Mouse (Mus musculus): ENCODE measurements around the gene Rad51ap1. TPM values are rescaled to one million over a fixed set of nuclear protein-coding genes. Genes with fewer than 3 reads are reported as not detected.

Gene Rad51ap1
- under 1 TPM; 0.47 to 0.64 TPM for total RNA-seq (2021)
- long read RNA-seq, experiment 1, partial matches to known transcripts = 1 of 1 reads
- long read RNA-seq, experiment 1, other reads (novel, unspliced or antisense) = 0 of 1 reads
- long read RNA-seq, experiment 2 = 0 reads

- peak; percentile 87 to 91 for DNase-seq
- intact Hi-C loops (cut with DNase I) = loop anchor here (5.0 to 10.0 kb wide), 2 partner anchors 92 to 515 kb away; partner anchors contain the start of gene Ndufa9
These were observed at the start of gene Rad51ap1, which contains the start of gene D6Wsu163e for GRCm38 (mm10) chr6:126939487-126940171. Gene Rad51ap1, minus strand, starts transcription at chr6:126939587. Gene D6Wsu163e, plus strand, starts transcription at chr6:126939962.

DNA sequence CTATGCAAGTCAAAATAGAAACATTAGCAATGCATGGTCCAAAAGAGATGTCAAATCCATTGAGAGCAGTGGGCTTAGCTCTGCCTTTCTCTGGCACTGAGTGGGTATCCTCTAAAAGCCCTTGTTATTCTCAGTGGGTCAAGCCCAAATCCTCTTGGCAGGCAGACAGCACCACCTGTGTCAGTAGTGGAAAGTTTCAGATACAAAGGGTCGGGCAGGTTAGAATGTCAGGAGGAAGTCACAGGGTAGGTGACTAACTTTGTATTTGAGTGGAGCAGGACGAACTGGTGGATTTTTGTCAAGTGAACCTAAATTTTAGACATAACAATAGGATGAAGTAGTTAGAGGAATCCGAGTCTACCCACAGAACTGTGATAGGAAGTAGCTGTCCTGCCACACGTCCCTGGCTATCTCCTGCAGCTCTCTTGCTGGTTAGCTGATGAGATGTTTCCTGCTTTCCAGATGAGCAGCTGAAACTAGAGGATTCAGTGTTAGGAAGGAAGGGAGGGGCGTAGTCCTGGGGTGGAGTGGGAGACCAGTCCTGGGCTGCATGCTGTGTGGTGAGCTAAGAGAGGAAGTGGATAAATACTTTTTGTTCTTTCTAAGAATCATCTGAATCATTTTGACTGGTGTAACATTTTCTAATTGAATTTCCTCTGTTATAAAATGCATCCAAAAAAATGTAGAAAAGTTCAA is 42.3 kb upstream of the Rad51ap1 start:
- intact Hi-C loops (cut with DNase I) = no loop called here
- DNase-seq = no peak

DNA sequence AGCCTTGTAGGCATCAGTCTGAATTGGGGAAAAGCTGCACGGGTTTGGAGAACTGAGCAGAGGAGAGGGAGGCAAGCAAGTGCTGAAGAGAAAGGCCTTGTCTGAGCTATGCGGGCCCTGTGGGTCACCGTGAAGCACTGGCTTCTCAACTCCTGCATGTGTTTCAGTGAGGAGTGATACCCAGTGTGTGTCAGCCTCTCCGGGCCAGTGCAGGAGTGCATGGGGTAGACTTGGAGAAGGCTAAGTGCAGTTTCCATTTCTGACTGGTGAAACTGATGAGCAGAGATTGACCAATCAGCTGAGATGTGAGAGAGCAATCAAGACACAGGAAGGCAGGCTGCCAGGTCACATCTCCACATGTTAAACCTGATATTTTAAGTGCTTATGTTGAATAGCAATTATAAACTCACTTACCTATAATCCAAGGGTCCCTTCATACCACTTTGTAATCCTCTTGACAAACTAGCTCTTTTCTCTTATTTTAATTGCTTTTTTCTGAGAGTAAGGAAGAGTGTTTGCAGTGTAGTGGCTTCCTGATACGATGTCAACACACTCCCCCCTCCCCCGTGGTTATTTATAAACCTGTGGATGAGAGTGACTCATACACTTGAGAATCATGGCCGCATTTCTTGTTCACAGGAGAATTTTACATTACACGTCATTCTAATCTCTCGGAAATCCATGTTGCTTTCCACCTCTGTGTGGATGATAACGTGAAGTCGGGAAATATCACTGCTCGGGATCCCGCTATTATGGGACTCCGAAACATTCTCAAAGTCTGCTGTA is 27.0 kb upstream of the Rad51ap1 start:
- DNase-seq = no peak
- intact Hi-C loops (cut with DNase I) = loop anchor here (5.0 kb wide), 1 partner anchor 51 kb away; the partner anchor contains the start of gene Fgf6

GRCm38 (mm10) chr6:126963426-126963825 is 24.0 kb upstream of the Rad51ap1 start:
- intact Hi-C loops (cut with DNase I) = no loop called here
- no peak for DNase-seq

- no peak for DNase-seq
- intact Hi-C loops (cut with DNase I) = no loop called here
These were observed 23.3 kb upstream of the Rad51ap1 start for GRCm38 (mm10) chr6:126962709-126963108.

DNA sequence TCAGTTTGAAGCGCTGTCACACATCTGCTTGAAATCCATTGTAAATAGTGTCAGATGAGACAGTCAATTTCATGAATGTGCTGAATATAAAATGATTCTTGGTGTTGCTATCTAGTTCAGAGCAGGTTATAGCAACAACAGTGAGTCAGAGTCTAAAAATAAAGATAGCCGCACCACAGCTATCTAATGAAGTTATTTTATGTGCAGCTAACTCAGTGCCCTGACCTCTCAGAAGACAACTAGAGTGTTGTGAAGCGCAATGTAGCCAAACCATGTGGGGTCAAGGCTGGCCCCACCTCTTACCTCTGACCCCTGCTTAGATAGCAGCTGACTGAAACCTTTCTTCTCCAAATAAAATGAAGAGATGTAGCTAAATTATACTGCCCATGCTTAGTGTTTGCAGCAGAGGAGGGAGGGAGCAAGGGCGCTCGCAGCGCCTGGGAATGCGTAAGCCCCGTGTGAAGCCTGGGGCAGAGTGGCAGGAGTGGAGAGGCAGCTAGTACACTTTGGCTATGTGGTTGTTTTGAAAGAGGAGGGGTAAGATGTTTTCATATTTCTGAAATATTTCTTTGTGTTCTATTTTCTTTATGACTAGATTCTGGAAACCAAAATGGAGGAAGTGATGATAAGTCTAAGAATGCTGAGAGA is 22.1 kb upstream of the Rad51ap1 start:
- intact Hi-C loops (cut with DNase I) = no loop called here
- DNase-seq = no peak

GRCm38 (mm10) chr6:126955734-126956133 is 16.3 kb upstream of the Rad51ap1 start:
- peak; percentile 42 to 62 for DNase-seq
- intact Hi-C loops (cut with DNase I) = loop anchor here (5.0 kb wide), 1 partner anchor 167 kb away; no protein-coding TSS in a partner anchor

DNA sequence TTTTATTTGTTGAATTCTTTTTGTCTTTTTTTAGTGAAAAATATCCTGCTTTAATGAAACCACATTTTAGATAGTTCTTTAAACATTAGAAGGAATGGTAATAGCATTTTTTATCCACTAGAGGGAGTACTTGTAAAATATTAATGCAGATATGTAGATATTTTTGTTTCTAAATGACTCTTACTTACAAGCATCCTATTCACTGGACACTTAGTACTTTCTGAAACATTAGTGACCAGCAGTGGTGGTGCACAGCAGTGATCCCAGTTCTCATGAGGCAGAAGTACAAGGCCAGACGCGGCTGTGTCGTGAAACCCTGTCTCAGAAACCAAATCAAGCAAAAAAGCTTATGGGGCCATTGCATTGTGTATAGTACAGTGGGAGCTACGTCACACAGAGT is 8.9 kb upstream of the Rad51ap1 start:
- intact Hi-C loops (cut with DNase I) = loop anchor here (10.0 kb wide), 1 partner anchor 506 kb away; no protein-coding TSS in a partner anchor
- DNase-seq = no peak

- DNase-seq = no peak
- intact Hi-C loops (cut with DNase I) = loop anchor here (10.0 kb wide), 1 partner anchor 514 kb away; no protein-coding TSS in a partner anchor
These were observed 1.1 kb upstream of the Rad51ap1 start for GRCm38 (mm10) chr6:126940451-126940850.

GRCm38 (mm10) chr6:126938853-126939486 is 417 bp downstream of the Rad51ap1 start:
- intact Hi-C loops (cut with DNase I) = loop anchor here (5.0 kb wide), 1 partner anchor 92 kb away; the partner anchor contains the start of gene Ndufa9
- DNase-seq = no peak

GRCm38 (mm10) chr6:126938047-126938446 is 1.3 kb downstream of the Rad51ap1 start:
- DNase-seq = no peak
- intact Hi-C loops (cut with DNase I) = loop anchor here (5.0 kb wide), 1 partner anchor 91 kb away; the partner anchor contains the start of gene Ndufa9

- DNase-seq = no peak
These were observed 6.5 kb downstream of the Rad51ap1 start for GRCm38 (mm10) chr6:126932896-126933295.

GRCm38 (mm10) chr6:126921111-126921881 is 18.1 kb downstream of the Rad51ap1 start, which contains the start of gene Dyrk4:
Gene Dyrk4, minus strand, starts transcription at chr6:126921839.
- peak in 1 of 2 experiments; percentile 22 for DNase-seq
- intact Hi-C loops (cut with DNase I) = no loop called here

More at GRCm38 (mm10) chr6:126932896-126933295, 6.5 kb downstream of the Rad51ap1 start:
- intact Hi-C loops (cut with DNase I) = no loop called here

- DNase-seq = no peak
- intact Hi-C loops (cut with DNase I) = no loop called here
These were observed 24.5 kb downstream of the Rad51ap1 start for GRCm38 (mm10) chr6:126914928-126915327.

GRCm38 (mm10) chr6:126910727-126911126 is 28.7 kb downstream of the Rad51ap1 start:
- no peak for DNase-seq
- intact Hi-C loops (cut with DNase I) = no loop called here

- intact Hi-C loops (cut with DNase I) = no loop called here
- DNase-seq = no peak
These were observed 31.5 kb downstream of the Rad51ap1 start for GRCm38 (mm10) chr6:126907876-126908275.

GRCm38 (mm10) chr6:126907378-126907777 is 32.0 kb downstream of the Rad51ap1 start:
- no peak for DNase-seq
- intact Hi-C loops (cut with DNase I) = no loop called here

DNA sequence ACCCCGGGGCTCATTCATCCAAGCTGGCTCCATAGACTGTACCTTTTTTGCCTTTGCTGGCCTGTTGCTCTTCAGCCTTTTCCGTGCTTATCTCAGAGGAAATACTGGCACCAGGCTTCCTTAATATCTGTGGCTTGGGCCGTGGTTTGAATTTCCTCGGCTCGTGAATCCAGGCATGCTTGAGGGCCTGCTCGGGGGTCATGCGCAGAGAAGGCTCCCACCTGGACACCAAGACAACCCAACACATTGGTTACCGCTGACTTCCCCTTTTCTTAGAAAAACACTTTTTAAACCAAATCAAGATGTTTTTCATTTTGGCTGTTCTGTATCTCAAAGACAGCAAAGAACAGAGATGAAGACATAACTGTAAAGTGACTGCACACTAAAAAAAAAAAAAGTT is 62.3 kb downstream of the Rad51ap1 start:
- DNase-seq = no peak
- intact Hi-C loops (cut with DNase I) = no loop called here
